Mouse (Mus musculus) regulatory T cell (primary cell): ENCODE results near the gene Gm17019.
"Not testable (repeated sequence)": the region's sequence is repeated elsewhere in the genome, so short reads cannot be mapped to it uniquely, and the experiment has no call there.

Source experiments
- in situ Hi-C: fragments of 300-600 bp; cut with MboI, MseI; formaldehyde crosslinking; loops from one replicate; pipeline ENCODE4 v1.15.1; 2025; ENCODE audit warnings: high pct_unique_total_duplicates

The Gm17019 gene

GRCm38 (mm10) chr5:15032898-15033297 lies at the start of gene Gm17019:
Gm17019 (minus strand) TSS chr5:15032998.
- in situ Hi-C loops: loop anchor here (5.0 kb wide), 1 partner anchor 56 kb away; the partner anchor contains the start of gene Gm10354

GRCm38 (mm10) chr5:15062385-15062715 lies 29.6 kb upstream of the Gm17019 start:
- in situ Hi-C loops: loop anchor here (5.0 to 25.0 kb wide), 2 partner anchors 55 to 625 kb away; no protein-coding TSS in a partner anchor

GRCm38 (mm10) chr5:15061638-15062384 lies 29.0 kb upstream of the Gm17019 start:
- in situ Hi-C loops: loop anchor here (5.0 to 25.0 kb wide), 2 partner anchors 55 to 625 kb away; no protein-coding TSS in a partner anchor

GRCm38 (mm10) chr5:15054151-15055025 lies 21.6 kb upstream of the Gm17019 start:
- in situ Hi-C loops: loop anchor here (25.0 kb wide), 1 partner anchor 633 kb away; no protein-coding TSS in a partner anchor

- in situ Hi-C loops: loop anchor here (25.0 kb wide), 1 partner anchor 634 kb away; no protein-coding TSS in a partner anchor
Observed at GRCm38 (mm10) chr5:15053606-15053962, 20.8 kb upstream of the Gm17019 start.

GRCm38 (mm10) chr5:15052945-15053605 lies 20.3 kb upstream of the Gm17019 start:
- in situ Hi-C loops: loop anchor here (25.0 kb wide), 1 partner anchor 634 kb away; no protein-coding TSS in a partner anchor

- in situ Hi-C loops: loop anchor here (25.0 kb wide), 1 partner anchor 636 kb away; no protein-coding TSS in a partner anchor
Observed at GRCm38 (mm10) chr5:15050807-15051206, 18.0 kb upstream of the Gm17019 start.

GRCm38 (mm10) chr5:15044830-15045767 lies 12.3 kb upstream of the Gm17019 start:
- in situ Hi-C loops: not testable (repeated sequence)

GRCm38 (mm10) chr5:15040784-15041183 lies 8.0 kb upstream of the Gm17019 start:
- in situ Hi-C loops: not testable (repeated sequence)

- in situ Hi-C loops: not testable (repeated sequence)
Observed at GRCm38 (mm10) chr5:15039984-15040383, 7.2 kb upstream of the Gm17019 start.

GRCm38 (mm10) chr5:15024316-15024715 lies 8.5 kb downstream of the Gm17019 start:
- in situ Hi-C loops: loop anchor here (5.0 kb wide), 1 partner anchor 448 kb away; no protein-coding TSS in a partner anchor

GRCm38 (mm10) chr5:15020067-15020466 lies 12.7 kb downstream of the Gm17019 start:
- in situ Hi-C loops: loop anchor here (5.0 kb wide), 1 partner anchor 452 kb away; no protein-coding TSS in a partner anchor

- in situ Hi-C loops: loop anchor here (5.0 kb wide), 2 partner anchors 501 to 586 kb away; no protein-coding TSS in a partner anchor
Observed at GRCm38 (mm10) chr5:15010639-15011582, 21.9 kb downstream of the Gm17019 start.

- in situ Hi-C loops: loop anchor here (5.0 kb wide), 2 partner anchors 55 kb away; no protein-coding TSS in a partner anchor
Observed at GRCm38 (mm10) chr5:15006907-15007306, 25.9 kb downstream of the Gm17019 start.

- in situ Hi-C loops: loop anchor here (5.0 kb wide), 2 partner anchors 54 to 56 kb away; no protein-coding TSS in a partner anchor
Observed at GRCm38 (mm10) chr5:15006288-15006687, 26.5 kb downstream of the Gm17019 start.

GRCm38 (mm10) chr5:15005584-15005983 lies 27.2 kb downstream of the Gm17019 start:
- in situ Hi-C loops: loop anchor here (5.0 kb wide), 2 partner anchors 53 to 57 kb away; no protein-coding TSS in a partner anchor

GRCm38 (mm10) chr5:15004569-15005562 lies 27.9 kb downstream of the Gm17019 start:
- in situ Hi-C loops: loop anchor here (5.0 kb wide), 2 partner anchors 53 to 57 kb away; no protein-coding TSS in a partner anchor
